Mouse (Mus musculus) kidney, embryonic 15.5 days (tissue): ENCODE results near the gene Gm16381. TPM values are rescaled to one million over a fixed set of nuclear protein-coding genes. Genes with fewer than 3 reads are reported as not detected.
A peak's percentile ranks its signal among the peaks of the same experiment; 100 is the strongest.
"Not testable (repeated sequence)": the region's sequence is repeated elsewhere in the genome, so short reads cannot be mapped to it uniquely, and the experiment has no call there.

ENCODE experiments used
- ATAC-seq: fragments of 200-750 bp; cut with Nextera tagmentation; replicated peaks from 2 replicates; pipeline ENCODE4 v1.8.0; 2017; ENCODE audit warnings: moderate TSS enrichment; ENCODE audit not compliant: low FRiP score
- H3K27ac ChIP-seq: fragments of 300-500 bp; sonication (generic); 2 replicates; pipeline ENCODE4 v1.5.1; 2015; ENCODE audit warnings: mild to moderate bottlenecking, inconsistent platforms
- H3K27me3 ChIP-seq: fragments of 300-500 bp; sonication (generic); 2 replicates; pipeline ENCODE4 v1.6.1; 2015; ENCODE audit warnings: inconsistent platforms
- H3K36me3 ChIP-seq: fragments of 300-500 bp; sonication (generic); 2 replicates; pipeline ENCODE4 v1.6.1; 2015; ENCODE audit warnings: inconsistent platforms
- H3K4me1 ChIP-seq: fragments of 300-500 bp; sonication (generic); 2 replicates; pipeline ENCODE4 v1.6.1; 2015; ENCODE audit warnings: inconsistent platforms
- H3K4me2 ChIP-seq: fragments of 300-500 bp; sonication (generic); 2 replicates; pipeline ENCODE4 v1.6.1; 2015; ENCODE audit warnings: moderate library complexity, mild to moderate bottlenecking, inconsistent platforms
- H3K4me3 ChIP-seq: fragments of 300-500 bp; sonication (generic); replicated peaks from 2 replicates; pipeline ENCODE4 v1.5.1; 2015; ENCODE audit warnings: mild to moderate bottlenecking, inconsistent platforms
- H3K9ac ChIP-seq: fragments of 300-500 bp; sonication (generic); 2 replicates; pipeline ENCODE4 v1.6.1; 2015; ENCODE audit warnings: mild to moderate bottlenecking, inconsistent platforms
- H3K9me3 ChIP-seq: fragments of 300-500 bp; sonication (generic); replicated peaks from 2 replicates; pipeline ENCODE4 v1.6.1; 2016; ENCODE audit warnings: inconsistent platforms
- WGBS: fragments of 180-500 bp; shearing (Covaris S2); methylation state at CpG from one replicate; pipeline ENCODE4 v1.1.7; 2015; ENCODE audit warnings: mixed read lengths; 5-methylcytosine and 5-hydroxymethylcytosine counted together
- polyA plus RNA-seq: library from polyadenylated mRNA; unstranded; fragments of >200 nt; fragmentation: Nextera tagmentation; extraction: Ambion mirVana; gene quantifications from 2 replicates; pipeline ENCODE4 v1.2.1, GENCODE M21; 2015

The Gm16381 gene
- polyA plus RNA-seq, result not detected in 2 replicates

GRCm38 (mm10) chr12:87644520-87644919, at the start of gene Gm16381:
Gene Gm16381, minus strand, starts transcription at chr12:87644620.
- H3K4me2 ChIP-seq, result not testable (repeated sequence)

GRCm38 (mm10) chr12:87652916-87653703, 8.7 kb upstream of the Gm16381 start:
- H3K4me3 ChIP-seq, H3K9ac ChIP-seq, H3K27me3 ChIP-seq, H3K4me2 ChIP-seq, H3K27ac ChIP-seq, H3K4me1 ChIP-seq, H3K9me3 ChIP-seq, H3K36me3 ChIP-seq, ATAC-seq: not testable (repeated sequence)
- WGBS, result 61% methylated on average over 2 of the region's 4 CpGs

More at GRCm38 (mm10) chr12:87644520-87644919, at the start of gene Gm16381:
- not testable (repeated sequence) for H3K9me3 ChIP-seq, H3K9ac ChIP-seq, H3K36me3 ChIP-seq, H3K27me3 ChIP-seq, H3K4me1 ChIP-seq, H3K4me3 ChIP-seq, H3K27ac ChIP-seq, ATAC-seq
- 87% methylated on average over 2 of the region's 2 CpGs for WGBS

- not testable (repeated sequence) for H3K27ac ChIP-seq, ATAC-seq, H3K36me3 ChIP-seq, H3K9me3 ChIP-seq, H3K9ac ChIP-seq, H3K4me1 ChIP-seq, H3K4me2 ChIP-seq, H3K27me3 ChIP-seq, H3K4me3 ChIP-seq
- 93% methylated on average over 5 of the region's 7 CpGs for WGBS
These were observed 25.9 kb downstream of the Gm16381 start, which contains the start of gene Gm4027 for GRCm38 (mm10) chr12:87618569-87618968. Gene Gm4027, plus strand, starts transcription at chr12:87618869.

GRCm38 (mm10) chr12:87602388-87602787, 42.0 kb downstream of the Gm16381 start, which contains the start of gene Oog1:
Gene Oog1, plus strand, starts transcription at chr12:87602688.
- 65% methylated on average over 1 of the region's 2 CpGs for WGBS
- H3K9ac ChIP-seq, H3K4me2 ChIP-seq, H3K27me3 ChIP-seq, ATAC-seq, H3K27ac ChIP-seq, H3K4me3 ChIP-seq, H3K9me3 ChIP-seq, H3K36me3 ChIP-seq, H3K4me1 ChIP-seq: not testable (repeated sequence)

GRCm38 (mm10) chr12:87601388-87601787, 43.0 kb downstream of the Gm16381 start:
- peak; percentile 88 for ATAC-seq
- WGBS, result 0% methylated on average over 2 of the region's 2 CpGs
- not testable (repeated sequence) for H3K9ac ChIP-seq

More at GRCm38 (mm10) chr12:87601388-87601787, 43.0 kb downstream of the Gm16381 start:
- not testable (repeated sequence) for H3K27me3 ChIP-seq, H3K4me1 ChIP-seq, H3K4me2 ChIP-seq, H3K4me3 ChIP-seq, H3K36me3 ChIP-seq, H3K27ac ChIP-seq, H3K9me3 ChIP-seq

Other genes with a start within 250 kb of the Gm16381 start
- 310 and 326 TPM in 2 replicates for gene Slirp, start 200.7 kb downstream of the Gm16381 start, polyA plus RNA-seq
- gene Alkbh1, start 200.6 kb downstream of the Gm16381 start, polyA plus RNA-seq, result 61.9 and 64.6 TPM in 2 replicates
- gene Snw1, start 172.3 kb downstream of the Gm16381 start, polyA plus RNA-seq, result 135 and 136 TPM in 2 replicates
- not detected in 2 replicates for gene Gm5788, start 149.9 kb downstream of the Gm16381 start, polyA plus RNA-seq
- not detected in 2 replicates for gene Gm8300, start 130.3 kb downstream of the Gm16381 start, polyA plus RNA-seq
- not detected in 2 replicates for gene Oog1, start 41.9 kb downstream of the Gm16381 start, polyA plus RNA-seq
- gene Gm4027, start 25.8 kb downstream of the Gm16381 start, polyA plus RNA-seq, result not detected in 2 replicates
- gene Gm21319, start 131.1 kb upstream of the Gm16381 start, polyA plus RNA-seq, result not detected in 2 replicates
- not detected in 2 replicates for gene Gm21936, start 150.9 kb upstream of the Gm16381 start, polyA plus RNA-seq
- not detected in 2 replicates for gene BB287469, start 172.0 kb upstream of the Gm16381 start, polyA plus RNA-seq
- not detected in 2 replicates for gene Gm2001, start 197.7 kb upstream of the Gm16381 start, polyA plus RNA-seq
- gene Gm2016, start 229.5 kb upstream of the Gm16381 start, polyA plus RNA-seq, result not detected in 2 replicates